Mouse (Mus musculus): ENCODE measurements at regions not wholly inside any gene's neighbourhood (a gene's known extent, or its start where the extent isn't known, plus 50 kb on each side); places are given as distances from the start of the nearest gene placed in this dataset.

- WGBS = 54% methylated on average over 3 of the region's 3 CpGs
- H3K36me3 ChIP-seq = no peaks in the 10 kb centered on the region
- H3K9ac ChIP-seq = no peak overlapping the region
- no peaks in the 10 kb centered on the region for H3K27me3 ChIP-seq
- H3K4me2 ChIP-seq = no peak overlapping the region
- H3K9me3 ChIP-seq = no peaks in the 10 kb centered on the region; the same call in 1 of the 2 replicates
- peaks cover 4% of the 10 kb centered on the region; the same call in 1 of the 2 replicates for H3K4me1 ChIP-seq
- no peak overlapping the region for H3K4me3 ChIP-seq
- ATAC-seq (ENCODE audit: borderline replicate concordance, extremely low read depth, low FRiP score, low TSS enrichment) = no peak
- peak overlapping the region; percentile 56; the same call in 1 of the 2 replicates for H3K27ac ChIP-seq
Measured at GRCm38 (mm10) chr1:73680829-73681228, 443.4 kb downstream of the Tns1 start.

- H3K4me2 ChIP-seq = no peak overlapping the region
- H3K36me3 ChIP-seq = no peaks in the 10 kb centered on the region
- H3K27me3 ChIP-seq = no peaks in the 10 kb centered on the region
- no peak for ATAC-seq (ENCODE audit: borderline replicate concordance, extremely low read depth, low FRiP score, low TSS enrichment)
- no peak overlapping the region for H3K9ac ChIP-seq
- H3K4me1 ChIP-seq = peaks cover 4% of the 10 kb centered on the region; the same call in 1 of the 2 replicates
- no peak overlapping the region for H3K4me3 ChIP-seq
- WGBS = 96% methylated on average over 1 of the region's 1 CpGs
- no peaks in the 10 kb centered on the region; the same call in 1 of the 2 replicates for H3K9me3 ChIP-seq
- H3K27ac ChIP-seq = no peak overlapping the region
Measured at GRCm38 (mm10) chr1:73673851-73674235, 450.4 kb downstream of the Tns1 start.

GRCm38 (mm10) chr1:73673191-73673850, 450.9 kb downstream of the Tns1 start:
- Histone ChIP-seq H3K9me3 (no peaks in the 10 kb centered on the region; the same call in 1 of the 2 replicates), H3K27ac (no peak overlapping the region), H3K4me2 (no peak overlapping the region), H3K4me1 (peaks cover 4% of the 10 kb centered on the region; the same call in 1 of the 2 replicates), H3K27me3 (no peaks in the 10 kb centered on the region), H3K9ac (no peak overlapping the region), H3K36me3 (no peaks in the 10 kb centered on the region), H3K4me3 (no peak overlapping the region)
- WGBS = 28% methylated on average over 4 of the region's 4 CpGs
- ATAC-seq (ENCODE audit: borderline replicate concordance, extremely low read depth, low FRiP score, low TSS enrichment) = no peak

- no peak overlapping the region for H3K9ac ChIP-seq
- H3K4me3 ChIP-seq = no peak overlapping the region
- WGBS = 78% methylated on average over 4 of the region's 4 CpGs
- H3K36me3 ChIP-seq = no peaks in the 10 kb centered on the region
- H3K4me2 ChIP-seq = no peak overlapping the region
- no peaks in the 10 kb centered on the region; the same call in 1 of the 2 replicates for H3K9me3 ChIP-seq
- no peak for ATAC-seq (ENCODE audit: borderline replicate concordance, extremely low read depth, low FRiP score, low TSS enrichment)
- no peak overlapping the region for H3K27ac ChIP-seq
- H3K27me3 ChIP-seq = no peaks in the 10 kb centered on the region
- peaks cover 4% of the 10 kb centered on the region; the same call in 1 of the 2 replicates for H3K4me1 ChIP-seq
Measured at GRCm38 (mm10) chr1:73672239-73672638, 452.0 kb downstream of the Tns1 start.

GRCm38 (mm10) chr1:73668691-73669090, 455.6 kb downstream of the Tns1 start:
- H3K9me3 ChIP-seq = no peaks in the 10 kb centered on the region
- peaks cover 4% of the 10 kb centered on the region; the same call in 1 of the 2 replicates for H3K4me1 ChIP-seq
- no peaks in the 10 kb centered on the region for H3K36me3 ChIP-seq
- ATAC-seq (ENCODE audit: borderline replicate concordance, extremely low read depth, low FRiP score, low TSS enrichment) = no peak
- H3K4me2 ChIP-seq = no peak overlapping the region
- WGBS = 78% methylated on average over 2 of the region's 2 CpGs
- H3K9ac ChIP-seq = no peak overlapping the region
- H3K4me3 ChIP-seq = no peak overlapping the region
- H3K27ac ChIP-seq = no peak overlapping the region
- H3K27me3 ChIP-seq = no peaks in the 10 kb centered on the region

GRCm38 (mm10) chr1:73663546-73663945, 460.7 kb downstream of the Tns1 start:
- Histone ChIP-seq H3K27me3 (no peaks in the 10 kb centered on the region), H3K9me3 (no peaks in the 10 kb centered on the region), H3K4me3 (no peak overlapping the region), H3K9ac (no peak overlapping the region), H3K27ac (no peak overlapping the region), H3K4me2 (no peak overlapping the region), H3K4me1 (peaks cover 3% of the 10 kb centered on the region; the same call in 1 of the 2 replicates), H3K36me3 (no peaks in the 10 kb centered on the region)
- ATAC-seq (ENCODE audit: borderline replicate concordance, extremely low read depth, low FRiP score, low TSS enrichment) = no peak
- 38% methylated on average over 1 of the region's 1 CpGs for WGBS

DNA sequence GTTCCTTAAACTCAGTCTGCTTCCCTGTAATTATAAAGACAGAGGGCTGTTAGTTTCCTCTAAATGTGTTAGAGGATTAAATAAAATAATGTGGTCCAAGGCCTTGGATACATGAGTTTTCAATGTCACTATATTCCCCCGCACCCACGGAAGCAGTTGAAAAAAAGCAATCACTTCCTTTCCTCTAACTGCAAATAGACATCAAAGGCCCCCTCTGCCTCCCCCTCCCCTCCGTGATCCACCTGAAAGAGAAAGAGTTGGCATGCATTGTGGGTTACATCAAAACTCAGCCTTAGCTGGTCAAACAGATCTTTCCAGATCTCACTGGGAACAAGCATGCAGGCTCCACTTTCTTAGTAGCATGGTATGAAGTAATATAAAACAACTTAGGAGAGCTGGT, 479.2 kb downstream of the Tns1 start:
- no peak overlapping the region for H3K4me2 ChIP-seq
- 47% methylated on average over 3 of the region's 3 CpGs for WGBS
- H3K4me3 ChIP-seq = no peak overlapping the region
- no peaks in the 10 kb centered on the region for H3K36me3 ChIP-seq
- no peaks in the 10 kb centered on the region for H3K9me3 ChIP-seq
- no peak for ATAC-seq (ENCODE audit: borderline replicate concordance, extremely low read depth, low FRiP score, low TSS enrichment)
- no peaks in the 10 kb centered on the region for H3K27me3 ChIP-seq
- H3K4me1 ChIP-seq = peaks cover 20% of the 10 kb centered on the region
- no peak overlapping the region for H3K27ac ChIP-seq
- H3K9ac ChIP-seq = no peak overlapping the region

GRCm38 (mm10) chr1:73644394-73644793, 479.9 kb downstream of the Tns1 start:
- 61% methylated on average over 5 of the region's 5 CpGs for WGBS
- no peak overlapping the region for H3K9ac ChIP-seq
- no peaks in the 10 kb centered on the region for H3K27me3 ChIP-seq
- H3K4me1 ChIP-seq = peaks cover 20% of the 10 kb centered on the region
- H3K4me2 ChIP-seq = no peak overlapping the region
- no peak for ATAC-seq (ENCODE audit: borderline replicate concordance, extremely low read depth, low FRiP score, low TSS enrichment)
- no peaks in the 10 kb centered on the region for H3K36me3 ChIP-seq
- H3K27ac ChIP-seq = no peak overlapping the region
- no peak overlapping the region for H3K4me3 ChIP-seq
- H3K9me3 ChIP-seq = no peaks in the 10 kb centered on the region

DNA sequence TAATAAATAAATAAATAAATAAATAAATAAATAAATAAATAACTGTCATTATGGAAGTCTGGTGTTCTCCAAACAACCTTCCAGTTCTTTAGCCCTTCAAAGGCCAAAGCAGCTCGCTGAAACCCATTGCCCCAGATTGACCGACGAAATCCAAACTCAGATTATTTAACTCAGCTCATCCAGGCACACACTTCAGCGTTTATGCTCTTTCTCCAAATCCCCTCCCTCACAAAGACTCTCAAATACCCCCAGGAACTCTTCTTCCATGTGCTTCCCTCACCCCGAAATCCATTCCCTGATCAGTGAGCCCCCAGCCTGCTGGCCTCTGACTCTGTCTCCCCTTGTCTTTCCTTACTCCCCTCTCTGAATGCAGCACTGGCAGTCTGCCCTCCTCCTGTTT, 480.8 kb downstream of the Tns1 start:
- WGBS = 67% methylated on average over 5 of the region's 5 CpGs
- Histone ChIP-seq H3K36me3 (no peaks in the 10 kb centered on the region), H3K4me2 (no peak overlapping the region), H3K9ac (no peak overlapping the region), H3K4me1 (peaks cover 20% of the 10 kb centered on the region), H3K4me3 (no peak overlapping the region), H3K9me3 (no peaks in the 10 kb centered on the region), H3K27ac (no peak overlapping the region), H3K27me3 (no peaks in the 10 kb centered on the region)
- ATAC-seq (ENCODE audit: borderline replicate concordance, extremely low read depth, low FRiP score, low TSS enrichment) = no peak

DNA sequence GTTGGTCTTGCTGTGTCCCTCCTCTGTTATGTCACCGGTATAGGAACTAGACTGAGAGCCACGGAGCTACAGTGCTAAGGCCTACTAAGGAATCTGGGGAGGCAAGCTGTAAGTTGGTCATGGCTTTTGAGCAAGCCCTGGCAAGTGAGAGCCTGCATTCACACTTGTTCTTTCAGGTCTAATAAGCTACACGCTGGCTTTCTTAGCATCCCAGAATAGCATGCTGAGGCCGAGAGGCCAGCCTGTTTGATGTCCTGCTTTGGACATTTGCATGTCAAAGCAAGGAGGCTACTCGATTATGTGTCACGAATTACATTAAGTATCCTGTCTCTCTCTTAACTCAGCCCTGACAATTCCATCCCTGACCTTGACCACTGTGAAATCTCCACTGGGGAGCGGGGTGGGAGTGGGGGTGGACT, 481.5 kb downstream of the Tns1 start:
- Histone ChIP-seq H3K36me3 (no peaks in the 10 kb centered on the region), H3K4me1 (peaks cover 20% of the 10 kb centered on the region), H3K27me3 (no peaks in the 10 kb centered on the region), H3K27ac (no peak overlapping the region), H3K4me3 (no peak overlapping the region), H3K9ac (no peak overlapping the region), H3K4me2 (no peak overlapping the region), H3K9me3 (no peaks in the 10 kb centered on the region)
- WGBS = 51% methylated on average over 7 of the region's 7 CpGs
- no peak for ATAC-seq (ENCODE audit: borderline replicate concordance, extremely low read depth, low FRiP score, low TSS enrichment)

DNA sequence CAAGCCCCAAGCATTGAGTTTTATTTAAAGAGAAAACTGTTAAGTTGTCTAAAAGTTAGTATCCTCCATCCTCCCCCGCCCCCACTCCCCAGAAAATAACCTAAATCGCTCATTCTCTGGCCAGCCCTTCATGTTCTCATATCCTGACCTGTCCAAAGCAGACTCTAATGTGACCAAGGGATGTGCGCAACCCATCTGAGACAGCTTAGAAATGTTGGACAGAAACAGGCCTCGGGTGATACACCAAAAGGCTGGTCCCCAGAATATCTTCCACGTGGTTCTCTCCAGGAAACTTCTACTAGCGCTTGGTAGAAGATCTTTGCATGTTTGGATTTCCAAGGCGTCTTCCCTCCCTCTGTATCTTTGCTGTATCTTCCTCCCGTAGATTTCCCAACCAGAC, 482.8 kb downstream of the Tns1 start:
- Histone ChIP-seq H3K4me1 (peaks cover 20% of the 10 kb centered on the region), H3K4me3 (no peak overlapping the region), H3K9me3 (no peaks in the 10 kb centered on the region), H3K36me3 (no peaks in the 10 kb centered on the region), H3K27me3 (no peaks in the 10 kb centered on the region), H3K9ac (no peak overlapping the region), H3K27ac (no peak overlapping the region), H3K4me2 (no peak overlapping the region)
- no peak for ATAC-seq (ENCODE audit: borderline replicate concordance, extremely low read depth, low FRiP score, low TSS enrichment)
- 84% methylated on average over 8 of the region's 8 CpGs for WGBS

DNA sequence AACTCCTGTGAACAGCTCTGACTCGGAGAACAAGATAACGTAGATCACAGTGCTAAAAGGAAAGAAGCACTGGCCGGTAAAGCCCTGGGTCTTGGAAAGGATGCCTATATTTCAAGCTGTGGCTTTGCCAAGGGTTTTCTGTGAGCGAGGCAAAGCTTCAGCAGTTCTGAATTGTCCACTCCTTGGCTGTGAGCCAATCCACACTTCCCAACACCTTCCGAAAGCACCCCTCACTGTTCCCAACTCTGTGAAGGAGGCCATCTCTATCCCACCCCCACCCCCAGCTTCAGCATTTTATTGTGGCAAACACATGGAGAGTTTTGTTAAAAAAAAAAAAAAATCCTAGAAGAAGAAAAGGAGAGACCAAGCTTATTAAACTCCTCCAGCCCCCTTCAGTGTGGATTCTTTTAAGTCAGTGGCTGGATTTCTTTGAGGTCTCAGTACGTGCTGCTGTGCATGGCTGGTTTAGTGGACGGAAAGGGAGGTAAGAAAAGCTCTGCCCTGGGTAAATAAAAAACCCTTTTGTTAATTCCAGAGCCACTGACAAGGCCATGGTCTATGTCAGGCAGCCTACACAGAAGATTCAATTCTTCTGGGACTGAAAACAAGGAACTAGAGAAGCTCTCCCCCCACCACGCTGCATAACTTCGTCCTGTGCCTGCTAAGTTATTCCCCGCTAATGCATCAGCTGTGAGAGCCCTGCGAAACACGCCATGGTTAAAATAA, 483.4 kb downstream of the Tns1 start:
- Histone ChIP-seq H3K27me3 (no peaks in the 10 kb centered on the region), H3K4me3 (no peak overlapping the region), H3K27ac (peak overlapping the region; percentile 39), H3K4me1 (peaks cover 20% of the 10 kb centered on the region), H3K9ac (no peak overlapping the region), H3K9me3 (no peaks in the 10 kb centered on the region), H3K36me3 (no peaks in the 10 kb centered on the region), H3K4me2 (peak overlapping the region; percentile 38)
- peak; percentile 15; the same call in 1 of the 2 replicates for ATAC-seq (ENCODE audit: borderline replicate concordance, extremely low read depth, low FRiP score, low TSS enrichment)
- 35% methylated on average over 12 of the region's 12 CpGs for WGBS
